Mouse (Mus musculus) heart, embryonic 12.5 days (tissue): ENCODE measurements at regions not wholly inside any gene's neighbourhood (a gene's known extent, or its start where the extent isn't known, plus 50 kb on each side); places are given as distances from the start of the nearest gene placed in this dataset.
"Not testable (repeated sequence)": the region's sequence is repeated elsewhere in the genome, so short reads cannot be mapped to it uniquely, and the experiment has no call there.

Source experiments
- ATAC-seq: fragments of 200-750 bp; cut with Nextera tagmentation; 2 replicates; pipeline ENCODE4 v1.8.0; 2017; ENCODE audit warnings: moderate TSS enrichment, moderate library complexity; ENCODE audit not compliant: insufficient number of reproducible peaks, low FRiP score
- H3K27ac ChIP-seq: fragments of 300-500 bp; sonication (generic); 2 replicates; pipeline ENCODE4 v1.5.1; 2016; ENCODE audit warnings: mild to moderate bottlenecking, moderate library complexity; ENCODE audit not compliant: poor library complexity, severe bottlenecking
- H3K27me3 ChIP-seq: fragments of 300-500 bp; sonication (generic); replicated peaks from 2 replicates; pipeline ENCODE4 v1.6.1; 2016; ENCODE audit warnings: mild to moderate bottlenecking, moderate library complexity
- H3K36me3 ChIP-seq: fragments of 300-500 bp; sonication (generic); 2 replicates; pipeline ENCODE4 v1.6.1; 2016; ENCODE audit warnings: mild to moderate bottlenecking, moderate library complexity
- H3K4me1 ChIP-seq: fragments of 300-500 bp; sonication (generic); replicated peaks from 2 replicates; pipeline ENCODE4 v1.6.1; 2016; ENCODE audit warnings: mild to moderate bottlenecking
- H3K4me2 ChIP-seq: fragments of 300-500 bp; sonication (generic); 2 replicates; pipeline ENCODE4 v1.6.1; 2016; ENCODE audit warnings: mild to moderate bottlenecking, moderate library complexity
- H3K4me3 ChIP-seq: fragments of 300-500 bp; sonication (generic); 2 replicates; pipeline ENCODE4 v1.5.1; 2016; ENCODE audit warnings: mild to moderate bottlenecking
- H3K9ac ChIP-seq: fragments of 300-500 bp; sonication (generic); 2 replicates; pipeline ENCODE4 v1.6.1; 2016; ENCODE audit warnings: mild to moderate bottlenecking, moderate library complexity
- H3K9me3 ChIP-seq: fragments of 300-500 bp; sonication (generic); replicated peaks from 2 replicates; pipeline ENCODE4 v1.6.1; 2016; ENCODE audit warnings: mild to moderate bottlenecking, moderate library complexity
- WGBS: fragments of 180-500 bp; shearing (Covaris S2); methylation state at CpG from one replicate; pipeline ENCODE4 v1.1.7; 2016; 5-methylcytosine and 5-hydroxymethylcytosine counted together

- H3K4me2 ChIP-seq: no peak overlapping the region
- no peaks in the 10 kb centered on the region for H3K27me3 ChIP-seq
- H3K9ac ChIP-seq: no peak overlapping the region
- H3K9me3 ChIP-seq: no peaks in the 10 kb centered on the region
- H3K36me3 ChIP-seq: no peaks in the 10 kb centered on the region
- no peaks in the 10 kb centered on the region for H3K4me1 ChIP-seq
- no peak overlapping the region for H3K27ac ChIP-seq
- WGBS: 84% methylated on average over 2 of the region's 2 CpGs
- no peak for ATAC-seq
- H3K4me3 ChIP-seq: no peak overlapping the region
Measured at GRCm38 (mm10) chr12:45590191-45590590, 515.7 kb upstream of the Stxbp6 start.

- H3K4me1 ChIP-seq: no peaks in the 10 kb centered on the region
- H3K27me3 ChIP-seq: no peaks in the 10 kb centered on the region
- ATAC-seq: no peak
- WGBS: 81% methylated on average over 4 of the region's 4 CpGs
- H3K9me3 ChIP-seq: no peaks in the 10 kb centered on the region
- H3K4me2 ChIP-seq: no peak overlapping the region
- H3K36me3 ChIP-seq: no peaks in the 10 kb centered on the region
- no peak overlapping the region for H3K4me3 ChIP-seq
- no peak overlapping the region for H3K9ac ChIP-seq
- H3K27ac ChIP-seq: no peak overlapping the region
Measured at GRCm38 (mm10) chr12:45585763-45586162, 511.3 kb upstream of the Stxbp6 start.

- no peak overlapping the region for H3K4me3 ChIP-seq
- H3K27me3 ChIP-seq: no peaks in the 10 kb centered on the region
- no peaks in the 10 kb centered on the region for H3K9me3 ChIP-seq
- WGBS: 79% methylated on average over 13 of the region's 13 CpGs
- H3K36me3 ChIP-seq: no peaks in the 10 kb centered on the region
- ATAC-seq: no peak
- H3K9ac ChIP-seq: no peak overlapping the region
- H3K27ac ChIP-seq: no peak overlapping the region
- no peak overlapping the region for H3K4me2 ChIP-seq
- no peaks in the 10 kb centered on the region for H3K4me1 ChIP-seq
Measured at GRCm38 (mm10) chr12:45563325-45564030, 489.0 kb upstream of the Stxbp6 start.

- Histone ChIP-seq H3K27me3 (no peaks in the 10 kb centered on the region), H3K4me3 (no peak overlapping the region), H3K9ac (no peak overlapping the region), H3K4me2 (no peak overlapping the region), H3K4me1 (no peaks in the 10 kb centered on the region), H3K9me3 (no peaks in the 10 kb centered on the region), H3K27ac (no peak overlapping the region), H3K36me3 (no peaks in the 10 kb centered on the region)
- no peak for ATAC-seq
- 54% methylated on average over 1 of the region's 1 CpGs for WGBS
Measured at GRCm38 (mm10) chr12:45562637-45563220, 488.2 kb upstream of the Stxbp6 start.

- no peak overlapping the region for H3K27ac ChIP-seq
- H3K36me3 ChIP-seq: no peaks in the 10 kb centered on the region
- H3K9ac ChIP-seq: no peak overlapping the region
- H3K9me3 ChIP-seq: no peaks in the 10 kb centered on the region
- WGBS: 63% methylated on average over 11 of the region's 11 CpGs
- H3K4me2 ChIP-seq: no peak overlapping the region
- no peak overlapping the region for H3K4me3 ChIP-seq
- no peaks in the 10 kb centered on the region for H3K4me1 ChIP-seq
- H3K27me3 ChIP-seq: no peaks in the 10 kb centered on the region
- ATAC-seq: no peak
Measured at GRCm38 (mm10) chr12:45561889-45562288, 487.4 kb upstream of the Stxbp6 start.

- Histone ChIP-seq H3K27me3 (no peaks in the 10 kb centered on the region), H3K4me2 (no peak overlapping the region), H3K4me3 (no peak overlapping the region), H3K36me3 (no peaks in the 10 kb centered on the region), H3K9me3 (no peaks in the 10 kb centered on the region), H3K27ac (no peak overlapping the region), H3K9ac (no peak overlapping the region), H3K4me1 (no peaks in the 10 kb centered on the region)
- no peak for ATAC-seq
- 65% methylated on average over 1 of the region's 1 CpGs for WGBS
Measured at GRCm38 (mm10) chr12:45561362-45561761, 486.9 kb upstream of the Stxbp6 start.

- not testable (repeated sequence) for H3K9ac ChIP-seq, H3K9me3 ChIP-seq, H3K27me3 ChIP-seq, H3K4me1 ChIP-seq, H3K4me3 ChIP-seq, ATAC-seq, H3K27ac ChIP-seq, H3K4me2 ChIP-seq, H3K36me3 ChIP-seq
- 72% methylated on average over 5 of the region's 5 CpGs for WGBS
Measured at GRCm38 (mm10) chr12:45549906-45550305, 475.4 kb upstream of the Stxbp6 start.

- H3K27me3 ChIP-seq: no peaks in the 10 kb centered on the region
- no peaks in the 10 kb centered on the region for H3K36me3 ChIP-seq
- H3K27ac ChIP-seq: no peak overlapping the region
- no peak overlapping the region for H3K4me3 ChIP-seq
- no peak for ATAC-seq
- H3K4me2 ChIP-seq: no peak overlapping the region
- H3K9me3 ChIP-seq: no peaks in the 10 kb centered on the region
- H3K9ac ChIP-seq: no peak overlapping the region
- H3K4me1 ChIP-seq: no peaks in the 10 kb centered on the region
Measured at GRCm38 (mm10) chr12:45519554-45519953, 445.0 kb upstream of the Stxbp6 start.

GRCm38 (mm10) chr12:45514459-45514858 is 439.9 kb upstream of the Stxbp6 start:
- Histone ChIP-seq H3K9me3 (no peaks in the 10 kb centered on the region), H3K4me2 (no peak overlapping the region), H3K4me1 (no peaks in the 10 kb centered on the region), H3K27ac (no peak overlapping the region), H3K36me3 (no peaks in the 10 kb centered on the region), H3K9ac (no peak overlapping the region), H3K4me3 (no peak overlapping the region), H3K27me3 (no peaks in the 10 kb centered on the region)
- no peak for ATAC-seq
- 67% methylated on average over 3 of the region's 3 CpGs for WGBS

GRCm38 (mm10) chr12:45507400-45507982 is 433.0 kb upstream of the Stxbp6 start:
- 0 out of 2 replicates have a peak, but pooled peaks have one; percentile 33 for ATAC-seq
- no peak overlapping the region for H3K4me3 ChIP-seq
- H3K27ac ChIP-seq: no peak overlapping the region
- H3K9me3 ChIP-seq: no peaks in the 10 kb centered on the region
- WGBS: 31% methylated on average over 7 of the region's 7 CpGs
- H3K27me3 ChIP-seq: no peaks in the 10 kb centered on the region
- H3K36me3 ChIP-seq: no peaks in the 10 kb centered on the region
- H3K4me2 ChIP-seq: peak overlapping the region; percentile 33
- peaks cover 4% of the 10 kb centered on the region for H3K4me1 ChIP-seq
- H3K9ac ChIP-seq: no peak overlapping the region

GRCm38 (mm10) chr12:45499834-45500233 is 425.3 kb upstream of the Stxbp6 start:
- Histone ChIP-seq H3K4me2 (no peak overlapping the region), H3K9ac (no peak overlapping the region), H3K36me3 (no peaks in the 10 kb centered on the region), H3K27ac (no peak overlapping the region), H3K4me3 (no peak overlapping the region), H3K9me3 (no peaks in the 10 kb centered on the region), H3K4me1 (no peaks in the 10 kb centered on the region), H3K27me3 (no peaks in the 10 kb centered on the region)
- no peak for ATAC-seq
- 67% methylated on average over 6 of the region's 6 CpGs for WGBS
